Mouse (Mus musculus): Measurements from ENCODE around the gene Tmem168.
A peak's percentile ranks its signal among the peaks of the same experiment; 100 is the strongest.

Gene Tmem168

DNA sequence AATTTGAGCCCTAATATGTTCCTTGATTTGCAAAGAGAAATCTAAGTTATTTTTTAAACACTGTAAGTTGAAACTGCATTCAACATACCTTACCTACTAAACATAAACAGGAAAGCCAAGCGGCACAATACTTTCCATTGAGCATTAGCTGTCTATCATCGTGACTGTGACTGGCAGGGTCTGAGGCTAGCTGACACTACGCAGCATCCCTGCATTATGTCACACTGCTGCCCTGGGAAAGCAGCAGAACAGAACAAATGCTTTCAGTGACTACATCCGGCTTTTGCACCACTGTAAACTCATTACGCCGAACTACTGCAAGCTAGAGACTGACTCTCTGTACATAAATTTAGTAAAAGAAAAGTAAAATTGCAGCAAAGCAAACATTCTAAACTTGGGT is 23.1 kb downstream of the Tmem168 start:
- DNase-seq: no peak

DNA sequence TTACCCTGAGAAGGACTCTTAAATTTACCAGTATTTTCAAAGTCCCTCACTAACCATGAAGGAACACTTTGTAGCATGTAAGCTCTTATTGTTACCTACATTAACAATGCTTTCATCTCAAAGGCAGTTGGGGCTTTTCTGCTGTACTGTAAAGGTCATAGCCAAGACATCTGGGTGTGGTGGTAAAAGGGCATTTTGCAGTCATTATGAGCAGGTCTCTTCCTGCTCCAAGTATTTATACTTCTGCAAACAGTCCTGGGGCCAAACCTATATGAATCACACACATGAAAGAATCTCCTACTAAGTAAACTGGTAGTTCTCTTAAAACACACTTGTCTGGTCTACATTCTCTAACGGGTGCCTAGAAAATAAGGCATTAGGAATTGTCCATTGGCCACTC is 25.8 kb downstream of the Tmem168 start:
- no peak for DNase-seq

GRCm38 (mm10) chr6:13565734-13566133 is 42.2 kb downstream of the Tmem168 start:
- DNase-seq: peak; percentile 35 to 47

DNA sequence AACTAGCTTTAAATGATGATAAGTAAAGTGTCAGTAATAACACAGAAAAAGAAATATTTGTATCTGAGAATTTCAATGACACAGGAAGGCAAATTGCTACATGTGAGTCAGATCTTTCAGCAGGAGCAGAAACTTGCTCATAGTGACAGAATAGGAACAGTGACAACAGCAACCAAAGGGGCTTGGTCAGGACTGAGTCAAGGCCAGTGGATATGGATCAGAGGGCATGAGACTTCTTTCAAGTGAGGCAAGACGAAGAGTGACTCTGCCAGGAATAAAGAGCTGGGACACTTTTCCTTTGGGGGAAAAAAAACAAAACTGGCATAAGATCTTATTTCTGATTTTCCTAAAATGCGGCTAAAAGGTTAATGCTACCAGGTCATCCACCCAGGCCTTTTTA is 52.6 kb downstream of the Tmem168 start:
- DNase-seq: no peak

GRCm38 (mm10) chr6:13541761-13542160 is 66.1 kb downstream of the Tmem168 start:
- DNase-seq: no peak

- DNase-seq: no peak
Observed at GRCm38 (mm10) chr6:13537275-13537964, 70.5 kb downstream of the Tmem168 start.

Measured in B cell, adult 2 months (primary cell).